Mouse (Mus musculus) kidney, postnatal 0 days (tissue): Measurements from ENCODE around the gene Rhobtb1. TPM values are rescaled to one million over a fixed set of nuclear protein-coding genes. Genes with fewer than 3 reads are reported as not detected.
A peak's percentile ranks its signal among the peaks of the same experiment; 100 is the strongest.

Source experiments
- ATAC-seq: fragments of 200-750 bp; cut with Nextera tagmentation; replicated peaks from 2 replicates; pipeline ENCODE4 v1.8.0; 2017; ENCODE audit warnings: low read depth, moderate number of reproducible peaks, moderate TSS enrichment, moderate library complexity; ENCODE audit not compliant: low FRiP score
- DNase-seq: peaks from one replicate; pipeline ENCODE4 v3.0.0-alpha.2; 2016; ENCODE audit warnings: low spot score
- H3K27ac ChIP-seq: fragments of 300-500 bp; sonication (generic); 2 replicates; pipeline ENCODE4 v1.5.1; 2014; ENCODE audit warnings: mild to moderate bottlenecking
- H3K27me3 ChIP-seq: fragments of 300-500 bp; sonication (generic); 2 replicates; pipeline ENCODE4 v1.6.1; 2014; ENCODE audit warnings: low read length, mixed read lengths; ENCODE audit not compliant: insufficient read depth
- H3K36me3 ChIP-seq: fragments of 300-500 bp; sonication (generic); 2 replicates; pipeline ENCODE4 v1.6.1; 2014; ENCODE audit warnings: low read length, mixed read lengths; ENCODE audit not compliant: insufficient read depth
- H3K4me1 ChIP-seq: fragments of 300-500 bp; sonication (generic); replicated peaks from 2 replicates; pipeline ENCODE4 v1.6.1; 2014; ENCODE audit warnings: antibody characterized with exemption, low read length, mixed read lengths; ENCODE audit not compliant: insufficient read depth
- H3K4me2 ChIP-seq: fragments of 300-500 bp; sonication (generic); 2 replicates; pipeline ENCODE4 v1.6.1; 2014; ENCODE audit warnings: mild to moderate bottlenecking, low read length, moderate library complexity, mixed read lengths
- H3K4me3 ChIP-seq: fragments of 300-500 bp; sonication (generic); replicated peaks from 2 replicates; pipeline ENCODE4 v1.5.1; 2014; ENCODE audit warnings: low read depth, low read length
- H3K9ac ChIP-seq: fragments of 300-500 bp; sonication (generic); 2 replicates; pipeline ENCODE4 v1.6.1; 2014; ENCODE audit warnings: low read depth, low read length
- H3K9me3 ChIP-seq: fragments of 300-500 bp; sonication (generic); replicated peaks from 2 replicates; pipeline ENCODE4 v1.6.1; 2016; ENCODE audit warnings: low read length, inconsistent platforms, mixed read lengths
- CTCF ChIP-seq: IDR thresholded peaks from 2 replicates; pipeline ENCODE4 v1.5.1; 2016; ENCODE audit warnings: antibody characterized with exemption, low read depth, mild to moderate bottlenecking, moderate library complexity
- WGBS: fragments of 180-500 bp; shearing (Covaris S2); extraction: QIAGEN DNeasy Blood & Tissue Kit; methylation state at CpG from one replicate; pipeline ENCODE4 v1.1.7; 2014; 5-methylcytosine and 5-hydroxymethylcytosine counted together
- polyA plus RNA-seq: library from polyadenylated mRNA; unstranded; fragments of >200 nt; fragmentation: Nextera tagmentation; extraction: Ambion mirVana; gene quantifications from 2 replicates; pipeline ENCODE4 v1.2.1, GENCODE M21; 2015

Gene Rhobtb1
- polyA plus RNA-seq, result 23.3 and 24.6 TPM in 2 replicates

DNA sequence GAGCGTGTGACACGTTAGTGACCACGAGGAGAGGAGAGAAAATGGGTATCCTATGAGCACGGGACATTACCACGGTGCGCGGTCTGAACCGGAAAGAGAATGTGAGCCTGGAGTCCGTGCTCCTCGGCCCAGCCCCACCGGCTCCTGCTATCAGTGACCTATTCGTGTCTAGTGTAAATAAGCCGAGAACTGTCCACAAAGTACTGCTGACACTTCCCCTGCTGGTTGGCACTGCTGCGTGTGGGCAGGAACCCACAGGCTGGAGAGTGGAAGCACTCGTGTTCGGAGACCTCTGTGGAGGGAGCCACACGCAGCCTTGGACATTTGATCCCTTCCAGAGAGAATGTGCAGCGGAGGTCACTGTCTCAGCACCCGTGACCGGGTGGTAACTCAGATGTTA lies at the start of gene Rhobtb1:
Gene Rhobtb1 (plus strand): TSS at position 390 of the 400 bp plus-strand sequence.
- ATAC-seq (peak; percentile 63), DNase-seq (peak; percentile 29)
- Histone ChIP-seq H3K27me3 (no peaks in the 10 kb centered on the region), H3K4me3 (no peak within 1 kb of the TSS), H3K27ac (peak within 1 kb of the TSS; percentile 25; the same call in 1 of the 2 replicates), H3K36me3 (no peaks in the 10 kb centered on the region), H3K9me3 (no peaks in the 10 kb centered on the region), H3K9ac (no peak within 1 kb of the TSS), H3K4me1 (no peaks in the 10 kb centered on the region), H3K4me2 (peak within 1 kb of the TSS; percentile 35)
- WGBS, result 43% methylated on average over 20 of the region's 20 CpGs
- TF ChIP-seq CTCF, result no peak

- Histone ChIP-seq H3K9ac (no peak overlapping the region), H3K9me3 (no peaks in the 10 kb centered on the region), H3K4me3 (no peak overlapping the region), H3K27ac (no peak overlapping the region), H3K36me3 (no peaks in the 10 kb centered on the region), H3K4me2 (no peak overlapping the region), H3K27me3 (no peaks in the 10 kb centered on the region), H3K4me1 (no peaks in the 10 kb centered on the region)
- WGBS, result 86% methylated on average over 4 of the region's 4 CpGs
- TF ChIP-seq CTCF, result peak; percentile 60
- ATAC-seq (no peak), DNase-seq (peak; percentile 32)
Measured at GRCm38 (mm10) chr10:69101988-69102387, 49.2 kb upstream of the Rhobtb1 start.

DNA sequence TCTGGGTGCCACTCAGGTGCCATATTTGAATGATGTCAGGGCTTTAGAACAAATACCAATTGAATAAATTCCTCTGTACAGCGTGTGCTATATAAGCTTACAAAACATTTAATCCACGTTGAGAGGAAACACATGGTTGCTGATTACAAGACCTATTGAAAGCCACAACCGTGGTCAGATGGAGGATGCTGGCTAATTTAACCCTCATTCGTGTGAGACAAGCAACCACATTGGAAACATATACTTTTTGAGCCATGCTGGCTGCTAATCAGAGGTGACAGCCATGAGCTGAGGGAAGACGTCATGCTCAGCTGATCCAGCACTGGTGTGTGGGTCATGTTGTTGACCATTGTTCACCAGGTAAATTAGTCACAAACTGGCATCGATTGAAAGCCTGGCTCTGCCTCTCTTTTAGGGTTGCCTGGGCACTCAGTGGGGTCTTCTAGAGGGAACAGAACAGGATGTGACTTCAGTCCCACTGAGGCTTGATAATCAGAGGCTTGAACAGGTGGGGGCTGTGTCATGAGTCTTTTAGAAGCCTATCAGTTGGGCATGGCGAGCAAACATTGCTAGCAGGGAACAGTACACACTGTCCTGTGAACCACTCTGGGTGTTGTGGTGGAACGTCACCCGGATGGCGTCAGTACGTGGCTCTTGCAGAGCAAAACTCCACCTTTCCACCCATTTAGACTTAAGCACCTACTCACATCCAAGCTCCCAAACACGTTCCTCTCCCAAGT lies 46.9 kb upstream of the Rhobtb1 start:
- Histone ChIP-seq H3K4me2 (no peak overlapping the region), H3K4me1 (no peaks in the 10 kb centered on the region), H3K9ac (no peak overlapping the region), H3K9me3 (no peaks in the 10 kb centered on the region), H3K27ac (no peak overlapping the region), H3K27me3 (no peaks in the 10 kb centered on the region), H3K36me3 (no peaks in the 10 kb centered on the region), H3K4me3 (no peak overlapping the region)
- ATAC-seq (no peak; the same call in 1 of the 2 replicates), DNase-seq (no peak)
- WGBS, result 77% methylated on average over 12 of the region's 12 CpGs
- TF ChIP-seq CTCF, result no peak

DNA sequence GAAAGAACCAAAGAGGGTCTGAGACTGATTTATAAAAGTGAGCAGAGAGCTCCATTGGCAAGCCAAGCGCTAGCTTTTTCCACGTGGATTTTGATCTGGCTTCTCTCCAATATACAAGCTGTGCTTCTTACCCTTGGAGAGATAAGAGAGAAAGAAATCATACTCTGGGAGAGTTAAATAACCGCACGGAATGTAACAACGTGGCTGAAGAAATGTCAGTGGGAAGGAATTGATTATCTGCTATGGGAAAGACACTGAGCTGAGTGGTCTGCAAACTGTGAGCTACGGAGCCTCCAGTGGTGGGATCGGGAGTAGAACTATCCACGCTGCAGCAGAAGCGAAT lies 46.4 kb upstream of the Rhobtb1 start:
- H3K4me3 ChIP-seq, result no peak overlapping the region
- WGBS, result 69% methylated on average over 9 of the region's 9 CpGs
- no peaks in the 10 kb centered on the region for H3K4me1 ChIP-seq
- H3K4me2 ChIP-seq, result no peak overlapping the region
- H3K9me3 ChIP-seq, result no peaks in the 10 kb centered on the region
- no peak overlapping the region for H3K9ac ChIP-seq
- no peaks in the 10 kb centered on the region for H3K36me3 ChIP-seq
- ATAC-seq (no peak), DNase-seq (no peak)
- H3K27me3 ChIP-seq, result no peaks in the 10 kb centered on the region
- no peak for TF ChIP-seq CTCF
- no peak overlapping the region for H3K27ac ChIP-seq

DNA sequence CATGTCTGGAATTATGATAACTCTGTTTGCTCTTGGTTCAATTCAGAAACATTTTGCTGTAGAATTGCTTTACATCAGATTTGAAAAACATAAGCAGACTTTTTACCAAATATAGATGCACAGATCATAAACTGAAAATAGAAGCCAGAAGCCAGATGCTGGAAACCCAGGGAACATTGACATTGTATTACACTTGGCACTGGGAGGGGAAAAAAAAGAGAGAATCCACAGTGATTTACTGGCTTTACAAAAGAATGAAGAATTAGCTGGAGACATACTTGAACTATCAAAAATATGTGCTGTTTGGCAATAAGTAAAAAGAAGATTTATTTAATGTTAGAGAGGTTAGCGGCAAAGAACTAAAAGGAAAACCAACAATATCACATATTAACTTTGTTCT lies 44.4 kb upstream of the Rhobtb1 start:
- no peaks in the 10 kb centered on the region for H3K4me1 ChIP-seq
- WGBS, result 48% methylated on average over 1 of the region's 1 CpGs
- no peak overlapping the region for H3K27ac ChIP-seq
- no peak for TF ChIP-seq CTCF
- no peak overlapping the region for H3K9ac ChIP-seq
- no peak for ATAC-seq
- H3K36me3 ChIP-seq, result no peaks in the 10 kb centered on the region
- no peaks in the 10 kb centered on the region for H3K27me3 ChIP-seq
- no peak overlapping the region for H3K4me3 ChIP-seq
- no peak overlapping the region for H3K4me2 ChIP-seq
- no peaks in the 10 kb centered on the region for H3K9me3 ChIP-seq
- DNase-seq, result peak; percentile 62

DNA sequence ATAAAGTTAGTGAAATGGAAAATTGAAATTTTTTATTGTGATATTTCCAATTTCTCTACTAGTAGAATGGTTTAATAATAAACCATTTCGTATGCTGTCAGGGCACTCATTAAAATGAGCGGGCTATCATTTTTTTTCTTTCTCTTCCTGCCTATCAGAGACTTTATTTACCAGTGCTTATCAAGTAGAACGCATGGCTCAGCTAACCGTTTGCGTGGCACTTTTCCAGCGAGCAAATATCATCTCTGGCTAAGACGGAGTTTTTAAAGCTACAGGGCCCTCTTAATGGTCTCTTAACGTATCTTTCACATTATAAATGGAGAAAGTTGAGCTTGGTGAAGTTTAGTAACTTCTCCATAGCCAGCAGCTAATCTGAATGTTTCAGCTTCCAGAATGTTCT lies 44.0 kb upstream of the Rhobtb1 start:
- H3K27ac ChIP-seq, result no peak overlapping the region
- H3K9me3 ChIP-seq, result no peaks in the 10 kb centered on the region
- DNase-seq (peak; percentile 50), ATAC-seq (no peak)
- no peaks in the 10 kb centered on the region for H3K4me1 ChIP-seq
- WGBS, result 24% methylated on average over 8 of the region's 8 CpGs
- no peaks in the 10 kb centered on the region for H3K27me3 ChIP-seq
- 0 out of 2 replicates have a peak overlapping the region, but pooled peaks have one; percentile 13 for H3K4me2 ChIP-seq
- no peak for TF ChIP-seq CTCF
- H3K4me3 ChIP-seq, result no peak overlapping the region
- H3K9ac ChIP-seq, result no peak overlapping the region
- H3K36me3 ChIP-seq, result no peaks in the 10 kb centered on the region
